Mouse (Mus musculus) hindbrain, embryonic 14.5 days (tissue): ENCODE results near the gene Hk2. TPM values are rescaled to one million over a fixed set of nuclear protein-coding genes. Genes with fewer than 3 reads are reported as not detected.

Experiments used
- ATAC-seq: fragments of 200-750 bp; cut with Nextera tagmentation; 2 replicates; pipeline ENCODE4 v1.8.0; 2017; ENCODE audit warnings: moderate number of reproducible peaks, mild to moderate bottlenecking, moderate TSS enrichment, moderate library complexity; ENCODE audit not compliant: low FRiP score
- DNase-seq: peaks from one replicate; pipeline ENCODE4 v3.0.0-alpha.2; 2015; ENCODE audit warnings: low spot score
- H3K27ac ChIP-seq: fragments of 300-500 bp; sonication (generic); 2 replicates; pipeline ENCODE4 v1.5.1; 2014; ENCODE audit warnings: mild to moderate bottlenecking, moderate library complexity
- H3K27me3 ChIP-seq: fragments of 300-500 bp; sonication (generic); 2 replicates; pipeline ENCODE4 v1.6.1; 2014; ENCODE audit warnings: mild to moderate bottlenecking, low read length, mixed read lengths; ENCODE audit not compliant: control insufficient read depth, insufficient read depth
- H3K36me3 ChIP-seq: fragments of 300-500 bp; sonication (generic); replicated peaks from 2 replicates; pipeline ENCODE4 v1.6.1; 2014; ENCODE audit not compliant: control insufficient read depth, insufficient read depth
- H3K4me1 ChIP-seq: fragments of 300-500 bp; sonication (generic); replicated peaks from 2 replicates; pipeline ENCODE4 v1.6.1; 2014; ENCODE audit warnings: antibody characterized with exemption, low read length, mixed read lengths; ENCODE audit not compliant: control insufficient read depth, insufficient read depth
- H3K4me2 ChIP-seq: fragments of 300-500 bp; sonication (generic); replicated peaks from 2 replicates; pipeline ENCODE4 v1.6.1; 2014; ENCODE audit warnings: mild to moderate bottlenecking, moderate library complexity
- H3K4me3 ChIP-seq: fragments of 300-500 bp; sonication (generic); replicated peaks from 2 replicates; pipeline ENCODE4 v1.5.1; 2014; ENCODE audit warnings: mild to moderate bottlenecking, low read length
- H3K9ac ChIP-seq: fragments of 300-500 bp; sonication (generic); 2 replicates; pipeline ENCODE4 v1.6.1; 2014
- H3K9me3 ChIP-seq: fragments of 300-500 bp; sonication (generic); 2 replicates; pipeline ENCODE4 v1.6.1; 2016; ENCODE audit warnings: low read length; ENCODE audit not compliant: control insufficient read depth
- WGBS: fragments of 180-500 bp; shearing (Covaris S2); extraction: QIAGEN DNeasy Blood & Tissue Kit; methylation state at CpG from one replicate; pipeline ENCODE4 v1.1.7; 2014; 5-methylcytosine and 5-hydroxymethylcytosine counted together
- polyA plus RNA-seq: library from polyadenylated mRNA; unstranded; fragments of >200 nt; fragmentation: Nextera tagmentation; extraction: Ambion mirVana; gene quantifications from 2 replicates; pipeline ENCODE4 v1.2.1, GENCODE M21; 2014

The Hk2 gene
- polyA plus RNA-seq, 1 experiment from 2014 or later = 2.4 TPM

GRCm38 (mm10) chr6:82762728-82763127, 11.5 kb downstream of the Hk2 start:
- WGBS = 70% methylated on average over 2 of the region's 2 CpGs
- Histone ChIP-seq H3K27ac (no peak overlapping the region), H3K36me3 (no peaks in the 10 kb centered on the region), H3K9ac (no peak overlapping the region), H3K4me1 (no peaks in the 10 kb centered on the region), H3K4me2 (no peak overlapping the region), H3K27me3 (no peaks in the 10 kb centered on the region), H3K9me3 (no peaks in the 10 kb centered on the region), H3K4me3 (no peak overlapping the region)
- DNase-seq (no peak), ATAC-seq (no peak)

DNA sequence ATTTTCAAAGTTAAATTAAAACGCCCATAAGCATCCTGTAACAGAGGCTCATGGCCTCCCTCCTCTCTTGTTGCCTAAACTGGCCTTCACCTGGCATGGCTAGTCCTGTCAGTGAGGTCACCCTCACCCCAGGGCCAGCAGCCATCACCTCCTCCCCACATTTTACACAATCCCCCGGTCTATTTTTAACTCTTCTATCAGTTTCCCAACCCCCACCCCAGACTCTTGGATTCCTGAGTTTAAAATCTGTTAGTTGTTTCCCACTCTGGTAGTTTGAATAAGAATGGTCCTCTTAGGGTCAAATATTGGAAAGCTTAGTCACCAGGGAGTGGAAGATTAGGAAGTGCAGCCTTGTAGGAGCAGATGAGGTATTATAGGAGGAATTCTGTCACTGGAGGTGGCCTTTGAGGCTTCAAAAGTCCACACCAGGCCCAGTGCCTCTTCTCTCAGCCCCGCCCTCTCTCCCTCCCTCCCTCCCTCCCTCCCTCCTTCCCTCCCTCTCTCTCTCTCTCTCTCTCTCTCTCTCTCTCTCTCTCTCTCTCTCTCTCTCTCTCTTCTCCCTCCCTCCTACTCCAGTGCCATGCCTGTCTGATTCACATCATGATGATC, 13.4 kb downstream of the Hk2 start:
- ATAC-seq = no peak
- Histone ChIP-seq H3K4me3 (no peak overlapping the region), H3K4me2 (no peak overlapping the region), H3K27ac (no peak overlapping the region), H3K9me3 (no peaks in the 10 kb centered on the region), H3K27me3 (no peaks in the 10 kb centered on the region), H3K9ac (no peak overlapping the region), H3K36me3 (no peaks in the 10 kb centered on the region), H3K4me1 (no peaks in the 10 kb centered on the region)
- 92% methylated on average over 3 of the region's 3 CpGs for whole genome bisulfite sequencing
- no peak for DNase-seq

DNA sequence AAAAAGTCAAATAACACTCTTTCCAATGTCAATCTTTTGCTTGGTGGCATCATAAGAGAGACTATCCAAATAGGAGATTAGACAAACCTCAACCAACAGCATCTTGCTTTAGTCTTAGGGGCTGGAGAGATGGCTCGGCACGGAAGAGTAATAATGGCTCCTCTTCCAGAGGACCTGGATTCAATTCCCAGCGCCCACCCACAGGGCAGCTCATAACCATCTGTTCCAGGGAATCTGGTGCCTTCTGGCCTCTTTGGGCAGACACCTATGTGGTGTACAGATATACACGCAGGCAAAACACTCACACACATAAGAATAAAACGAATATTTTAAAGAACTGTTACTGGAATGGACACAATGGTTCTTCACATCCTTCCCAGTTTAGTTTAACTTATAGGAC, 15.0 kb downstream of the Hk2 start:
- Histone ChIP-seq H3K9ac (no peak overlapping the region), H3K27me3 (no peaks in the 10 kb centered on the region), H3K9me3 (no peaks in the 10 kb centered on the region), H3K4me3 (no peak overlapping the region), H3K4me1 (no peaks in the 10 kb centered on the region), H3K4me2 (no peak overlapping the region), H3K36me3 (no peaks in the 10 kb centered on the region), H3K27ac (no peak overlapping the region)
- 94% methylated on average over 5 of the region's 5 CpGs for WGBS
- DNase-seq (no peak), ATAC-seq (no peak)

- ATAC-seq = no peak
- no peaks in the 10 kb centered on the region for H3K4me1 ChIP-seq
- no peak overlapping the region for H3K27ac ChIP-seq
- WGBS = 81% methylated on average over 9 of the region's 9 CpGs
- no peak for DNase-seq
- no peak overlapping the region for H3K4me2 ChIP-seq
- H3K9ac ChIP-seq = no peak overlapping the region
- no peaks in the 10 kb centered on the region for H3K9me3 ChIP-seq
- H3K27me3 ChIP-seq = no peaks in the 10 kb centered on the region
- no peaks in the 10 kb centered on the region for H3K36me3 ChIP-seq
- H3K4me3 ChIP-seq = no peak overlapping the region
Measured at GRCm38 (mm10) chr6:82756799-82757210, 17.4 kb downstream of the Hk2 start.

DNA sequence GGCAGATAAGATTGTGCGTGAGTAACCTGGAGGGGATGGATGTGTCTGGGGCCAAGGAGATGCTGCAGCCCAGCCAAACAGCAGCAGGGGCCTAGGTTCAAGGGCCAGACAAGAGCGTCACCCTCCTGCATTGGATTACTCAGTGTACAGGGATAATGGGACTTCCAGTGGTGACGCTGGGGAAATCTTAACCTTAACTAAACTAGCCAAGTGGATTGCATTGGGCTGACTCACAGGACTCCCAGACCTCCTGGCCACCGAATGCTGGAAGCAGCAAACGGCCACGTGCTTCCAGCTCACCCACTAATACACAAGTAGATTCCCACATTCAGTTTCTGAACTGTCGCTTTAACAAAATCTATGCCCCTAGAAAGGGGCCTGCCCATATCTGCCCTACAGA, 18.0 kb downstream of the Hk2 start:
- ATAC-seq (no peak), DNase-seq (no peak)
- no peak overlapping the region for H3K4me2 ChIP-seq
- H3K4me1 ChIP-seq = no peaks in the 10 kb centered on the region
- no peaks in the 10 kb centered on the region for H3K36me3 ChIP-seq
- WGBS = 88% methylated on average over 7 of the region's 7 CpGs
- no peaks in the 10 kb centered on the region for H3K27me3 ChIP-seq
- H3K4me3 ChIP-seq = no peak overlapping the region
- H3K9ac ChIP-seq = no peak overlapping the region
- H3K9me3 ChIP-seq = no peaks in the 10 kb centered on the region
- no peak overlapping the region for H3K27ac ChIP-seq

- H3K4me2 ChIP-seq = no peak overlapping the region
- WGBS = 49% methylated on average over 2 of the region's 2 CpGs
- no peak overlapping the region for H3K9ac ChIP-seq
- ATAC-seq (no peak), DNase-seq (no peak)
- no peaks in the 10 kb centered on the region for H3K27me3 ChIP-seq
- no peak overlapping the region for H3K4me3 ChIP-seq
- no peak overlapping the region for H3K27ac ChIP-seq
- no peaks in the 10 kb centered on the region for H3K4me1 ChIP-seq
- no peaks in the 10 kb centered on the region for H3K36me3 ChIP-seq
- no peaks in the 10 kb centered on the region for H3K9me3 ChIP-seq
Measured at GRCm38 (mm10) chr6:82755338-82755737, 18.9 kb downstream of the Hk2 start.

DNA sequence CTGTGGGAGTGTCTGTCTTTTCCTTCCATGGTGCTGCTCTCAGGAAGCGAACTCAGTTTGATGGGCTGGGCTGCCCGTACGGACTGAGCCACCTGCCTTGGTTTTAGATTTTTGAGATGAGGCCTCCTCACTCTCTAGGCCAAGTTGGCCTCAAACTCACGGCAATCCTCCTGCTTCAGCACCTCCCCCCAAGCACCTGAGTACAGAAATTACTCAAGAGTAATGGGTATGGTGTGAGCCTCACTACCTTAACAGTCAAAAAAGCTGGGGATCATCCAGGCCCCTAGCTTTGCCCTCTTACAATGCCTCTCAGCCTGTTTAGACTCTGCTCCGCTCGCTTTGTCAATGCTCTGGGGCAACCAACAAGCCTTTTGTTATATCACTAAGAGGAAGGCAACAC, 19.5 kb downstream of the Hk2 start:
- Histone ChIP-seq H3K27me3 (no peaks in the 10 kb centered on the region), H3K4me2 (no peak overlapping the region), H3K9me3 (no peaks in the 10 kb centered on the region), H3K27ac (no peak overlapping the region), H3K4me1 (no peaks in the 10 kb centered on the region), H3K4me3 (no peak overlapping the region), H3K36me3 (no peaks in the 10 kb centered on the region), H3K9ac (no peak overlapping the region)
- WGBS = 92% methylated on average over 6 of the region's 6 CpGs
- DNase-seq (no peak), ATAC-seq (no peak)

- no peak for DNase-seq
- H3K9ac ChIP-seq = no peak overlapping the region
- WGBS = 91% methylated on average over 14 of the region's 14 CpGs
- no peak overlapping the region for H3K4me2 ChIP-seq
- no peak overlapping the region for H3K27ac ChIP-seq
- H3K36me3 ChIP-seq = no peaks in the 10 kb centered on the region
- no peaks in the 10 kb centered on the region for H3K27me3 ChIP-seq
- ATAC-seq = no peak
- H3K9me3 ChIP-seq = no peaks in the 10 kb centered on the region
- H3K4me3 ChIP-seq = no peak overlapping the region
- H3K4me1 ChIP-seq = no peaks in the 10 kb centered on the region
Measured at GRCm38 (mm10) chr6:82753638-82754361, 20.5 kb downstream of the Hk2 start.

GRCm38 (mm10) chr6:82753061-82753460, 21.2 kb downstream of the Hk2 start:
- Histone ChIP-seq H3K4me3 (no peak overlapping the region), H3K9me3 (no peaks in the 10 kb centered on the region), H3K4me2 (no peak overlapping the region), H3K4me1 (no peaks in the 10 kb centered on the region), H3K36me3 (no peaks in the 10 kb centered on the region), H3K9ac (no peak overlapping the region), H3K27ac (no peak overlapping the region), H3K27me3 (no peaks in the 10 kb centered on the region)
- no peak for ATAC-seq
- no peak for DNase-seq
- 88% methylated on average over 11 of the region's 11 CpGs for WGBS
